Mouse (Mus musculus) lung, postnatal 0 days (tissue): ENCODE data around the gene Gm4969.

Source experiments
- CTCF ChIP-seq: IDR thresholded peaks from 2 replicates; pipeline ENCODE4 v1.5.1; 2016; ENCODE audit warnings: antibody characterized with exemption, mild to moderate bottlenecking
- EP300 ChIP-seq: IDR thresholded peaks from 2 replicates; pipeline ENCODE4 v1.6.1; 2016; ENCODE audit warnings: antibody characterized with exemption, mild to moderate bottlenecking, control low read depth

DNA sequence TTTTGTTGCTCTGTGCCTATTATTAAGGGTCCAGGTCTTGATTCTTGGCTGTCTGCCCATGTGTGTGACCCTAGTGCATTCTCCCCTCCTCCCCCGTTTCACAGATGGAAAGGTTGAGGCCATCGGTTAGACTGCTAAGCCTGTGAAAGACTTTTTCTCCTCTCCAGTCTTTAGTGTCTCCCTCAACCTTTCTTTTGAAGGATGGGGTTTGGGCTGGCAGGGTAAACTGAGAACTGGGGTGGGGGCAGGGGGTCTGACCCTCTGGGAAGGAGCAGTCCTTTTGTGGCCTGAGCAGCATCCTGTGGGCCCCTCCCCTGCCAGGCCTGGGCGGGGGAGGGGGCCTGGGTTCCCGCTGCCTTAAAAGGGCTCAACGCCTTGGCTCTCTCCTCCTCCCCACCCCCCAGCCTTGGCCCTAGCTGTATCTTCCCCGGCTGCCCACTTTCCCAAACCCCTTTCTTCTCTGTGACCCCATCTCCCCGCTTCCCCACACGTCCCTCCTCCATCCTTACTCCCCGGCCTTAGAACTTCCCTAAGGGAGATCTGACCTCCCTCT is 33.2 kb downstream of the Gm4969 start:
- TF ChIP-seq CTCF (no peak), EP300 (no peak)
